Mouse (Mus musculus) ES-E14 (cell line): Measurements from ENCODE around the gene Ankmy2. TPM values are rescaled to one million over a fixed set of nuclear protein-coding genes. Genes with fewer than 3 reads are reported as not detected.
"Not testable (repeated sequence)": the region's sequence is repeated elsewhere in the genome, so short reads cannot be mapped to it uniquely, and the experiment has no call there.

Source experiments
- DNase-seq: peaks from one replicate; pipeline ENCODE4 v3.0.0-alpha.2; 2013; ENCODE audit warnings: low read depth, low spot score
- H3K27ac ChIP-seq: 2 replicates; pipeline ENCODE4 v1.5.1; 2012; ENCODE audit warnings: low read depth, mild to moderate bottlenecking, low read length, moderate library complexity, mixed read lengths; ENCODE audit not compliant: poor library complexity, insufficient read depth, severe bottlenecking
- H3K36me3 ChIP-seq: 2 replicates; pipeline ENCODE4 v1.6.1; 2012; ENCODE audit warnings: mild to moderate bottlenecking, low read length, moderate library complexity, mixed read lengths; ENCODE audit not compliant: control insufficient read depth, poor library complexity, insufficient read depth, severe bottlenecking
- H3K4me1 ChIP-seq, 2 experiments: fragments of 150-350 bp in 1 of 2; sonication (generic) in 1 of 2; 2 replicates each; pipeline ENCODE4 v1.6.1; 2012; ENCODE audit warnings: low read length in 2 of 2, mild to moderate bottlenecking in 1 of 2, mixed read lengths in 1 of 2; ENCODE audit not compliant: control insufficient read depth in 2 of 2, insufficient read depth in 2 of 2, poor library complexity in 1 of 2
- H3K4me3 ChIP-seq, 2 experiments: fragments of 150-350 bp in 1 of 2; sonication (generic) in 1 of 2; 2 replicates each; pipeline ENCODE4 v1.5.1; 2012; ENCODE audit warnings: low read length in 2 of 2, low read depth in 1 of 2, mild to moderate bottlenecking in 1 of 2, mixed read lengths in 1 of 2; ENCODE audit not compliant: insufficient read depth in 1 of 2, poor library complexity in 1 of 2, severe bottlenecking in 1 of 2
- H3K9ac ChIP-seq: 2 replicates; pipeline ENCODE4 v1.6.1; 2012; ENCODE audit warnings: low read depth, mild to moderate bottlenecking, low read length, mixed read lengths; ENCODE audit not compliant: poor library complexity, insufficient read depth, severe bottlenecking
- H3K9me3 ChIP-seq: fragments of 150-350 bp; sonication (generic); 2 replicates; pipeline ENCODE4 v1.6.1; 2012; ENCODE audit warnings: low read depth, mild to moderate bottlenecking, low read length; ENCODE audit not compliant: control insufficient read depth, insufficient read depth
- CHD2 ChIP-seq: IDR thresholded peaks from 2 replicates; pipeline ENCODE4 v1.6.1; 2014; ENCODE audit warnings: mild to moderate bottlenecking, low read depth, low read length, inconsistent platforms
- HCFC1 ChIP-seq: IDR thresholded peaks from 2 replicates; pipeline ENCODE4 v1.6.1; 2012; ENCODE audit warnings: low read length, inconsistent platforms, borderline replicate concordance; ENCODE audit not compliant: insufficient read depth
- MAFK ChIP-seq: IDR thresholded peaks from 2 replicates; pipeline ENCODE4 v1.6.1; 2014; ENCODE audit warnings: mild to moderate bottlenecking, low read depth, low read length, inconsistent platforms; ENCODE audit not compliant: insufficient read depth
- ZC3H11A ChIP-seq: IDR thresholded peaks from 2 replicates; pipeline ENCODE4 v1.6.1; 2012; ENCODE audit warnings: low read depth, mild to moderate bottlenecking, inconsistent platforms, low read length, borderline replicate concordance
- ZNF384 ChIP-seq: IDR thresholded peaks from 2 replicates; pipeline ENCODE4 v1.6.1; 2012; ENCODE audit warnings: low read depth, low read length, inconsistent platforms
- in situ Hi-C, 2 experiments: fragments of 600-800 bp; cut with MboI; formaldehyde crosslinking; loops; one replicate each; pipeline ENCODE4 v1.15.1; 2025; ENCODE audit warnings: low sequenced_read_pairs in 2 of 2, inconsistent platforms in 1 of 2; ENCODE audit not compliant: unreplicated experiment in 2 of 2
- total RNA-seq: library from RNA; depleted of rRNA; stranded (reverse); fragments of 300-350 nt; gene quantifications from 2 replicates; pipeline ENCODE4 v1.2.3, GENCODE M21; 2012

Ankmy2 gene
- total RNA-seq, 1 experiment, result 21.2 TPM

GRCm38 (mm10) chr12:36189610-36190009 is 32.7 kb downstream of the Ankmy2 start:
- Histone ChIP-seq H3K9me3 (no peaks in the 10 kb centered on the region), H3K36me3 (peaks cover 9% of the 10 kb centered on the region), H3K4me3 (no peak overlapping the region), H3K4me1 (no peaks in the 10 kb centered on the region), H3K27ac (no peak overlapping the region), H3K9ac (no peak overlapping the region)
- in situ Hi-C loops, result no loop called here
- TF ChIP-seq HCFC1 (no peak), CHD2 (no peak), ZNF384 (no peak), ZC3H11A (no peak), MAFK (no peak)
- DNase-seq, result no peak

GRCm38 (mm10) chr12:36190343-36190742 is 33.4 kb downstream of the Ankmy2 start:
- Histone ChIP-seq H3K9ac (no peak overlapping the region), H3K4me3 (no peak overlapping the region), H3K36me3 (peaks cover 12% of the 10 kb centered on the region), H3K4me1 (no peaks in the 10 kb centered on the region), H3K27ac (no peak overlapping the region), H3K9me3 (no peaks in the 10 kb centered on the region)
- in situ Hi-C loops, result no loop called here
- no peak for TF ChIP-seq CHD2
- TF ChIP-seq MAFK, result no peak
- no peak for TF ChIP-seq ZNF384
- TF ChIP-seq ZC3H11A, result no peak
- no peak for TF ChIP-seq HCFC1
- DNase-seq, result no peak

GRCm38 (mm10) chr12:36194976-36195375 is 38.1 kb downstream of the Ankmy2 start:
- Histone ChIP-seq H3K27ac (no peak overlapping the region), H3K9me3 (no peaks in the 10 kb centered on the region), H3K4me3 (no peak overlapping the region), H3K36me3 (peaks cover 11% of the 10 kb centered on the region), H3K4me1 (no peaks in the 10 kb centered on the region), H3K9ac (no peak overlapping the region)
- no peak for TF ChIP-seq CHD2
- DNase-seq, result no peak
- in situ Hi-C loops, result no loop called here

- H3K36me3 ChIP-seq, H3K27ac ChIP-seq, H3K9me3 ChIP-seq, H3K9ac ChIP-seq, H3K4me3 ChIP-seq, H3K4me1 ChIP-seq: not testable (repeated sequence)
- TF ChIP-seq ZNF384, result peak; percentile 83
- in situ Hi-C loops, result loop anchor here in 1 of 2 experiments (25.0 kb wide), 1 partner anchor 457 kb away; no protein-coding TSS in a partner anchor
- peak; percentile 49 for DNase-seq
Observed at GRCm38 (mm10) chr12:36205579-36206119, 48.7 kb downstream of the Ankmy2 start.

- no peak for DNase-seq
- in situ Hi-C loops, result loop anchor here in 1 of 2 experiments (25.0 kb wide), 1 partner anchor 455 kb away; no protein-coding TSS in a partner anchor
Observed at GRCm38 (mm10) chr12:36207072-36207799, 50.3 kb downstream of the Ankmy2 start.

More at GRCm38 (mm10) chr12:36207072-36207799, 50.3 kb downstream of the Ankmy2 start:
- Histone ChIP-seq H3K9me3 (no peaks in the 10 kb centered on the region), H3K4me1 (peaks cover 0 to 2% of the 10 kb centered on the region in 2 experiments; a peak in 1 of 4 replicates), H3K4me3 (no peak overlapping the region), H3K27ac (no peak overlapping the region), H3K9ac (no peak overlapping the region), H3K36me3 (no peaks in the 10 kb centered on the region)
- TF ChIP-seq HCFC1 (no peak), CHD2 (no peak), ZNF384 (no peak)
